Mouse (Mus musculus): ENCODE results near the gene 1500011B03Rik. TPM values are rescaled to one million over a fixed set of nuclear protein-coding genes. Genes with fewer than 3 reads are reported as not detected.

Gene 1500011B03Rik
- polyA plus RNA-seq, 1 experiment from 2014 or later = 306 TPM

- Histone ChIP-seq H3K9me3 (replicated peaks; ENCODE audit: control insufficient read depth, low read length, poor library complexity, severe bottlenecking) (no peaks in the 10 kb centered on the region), H3K9ac (ENCODE audit: low read depth, low read length) (no peak overlapping the region), H3K4me2 (ENCODE audit: low read length) (no peak overlapping the region), H3K27ac (ENCODE audit: low read length) (peak overlapping the region; percentile 34; the same call in 1 of the 2 replicates), H3K4me3 (ENCODE audit: low read depth, low read length) (no peak overlapping the region), H3K36me3 (ENCODE audit: control insufficient read depth, insufficient read depth, low read length) (peaks cover 25% of the 10 kb centered on the region), H3K4me1 (ENCODE audit: control insufficient read depth, insufficient read depth, low read length) (peaks cover 3% of the 10 kb centered on the region; the same call in 1 of the 2 replicates), H3K27me3 (ENCODE audit: control insufficient read depth, insufficient read depth, low read depth, low read length) (no peaks in the 10 kb centered on the region)
- 85% methylated on average over 8 of the region's 8 CpGs for WGBS
- ATAC-seq = no peak
Observed at GRCm38 (mm10) chr5:114806636-114807035, 16.6 kb downstream of the 1500011B03Rik start.

- peaks cover 25% of the 10 kb centered on the region for H3K36me3 ChIP-seq (ENCODE audit: control insufficient read depth, insufficient read depth, low read length)
- 76% methylated on average over 15 of the region's 15 CpGs for WGBS
- H3K9me3 ChIP-seq (replicated peaks; ENCODE audit: control insufficient read depth, low read length, poor library complexity, severe bottlenecking) = no peaks in the 10 kb centered on the region
- no peak for ATAC-seq
- peak overlapping the region; percentile 34; the same call in 1 of the 2 replicates for H3K27ac ChIP-seq (ENCODE audit: low read length)
- no peak overlapping the region for H3K9ac ChIP-seq (ENCODE audit: low read depth, low read length)
- peaks cover 3% of the 10 kb centered on the region; the same call in 1 of the 2 replicates for H3K4me1 ChIP-seq (ENCODE audit: control insufficient read depth, insufficient read depth, low read length)
- H3K4me3 ChIP-seq (ENCODE audit: low read depth, low read length) = no peak overlapping the region
- no peak overlapping the region for H3K4me2 ChIP-seq (ENCODE audit: low read length)
- no peaks in the 10 kb centered on the region for H3K27me3 ChIP-seq (ENCODE audit: control insufficient read depth, insufficient read depth, low read depth, low read length)
Observed at GRCm38 (mm10) chr5:114805436-114806350, 17.6 kb downstream of the 1500011B03Rik start.

GRCm38 (mm10) chr5:114804958-114805357, 18.3 kb downstream of the 1500011B03Rik start:
- Histone ChIP-seq H3K36me3 (ENCODE audit: control insufficient read depth, insufficient read depth, low read length) (peaks cover 27% of the 10 kb centered on the region), H3K9me3 (replicated peaks; ENCODE audit: control insufficient read depth, low read length, poor library complexity, severe bottlenecking) (no peaks in the 10 kb centered on the region), H3K4me1 (ENCODE audit: control insufficient read depth, insufficient read depth, low read length) (peaks cover 3% of the 10 kb centered on the region; the same call in 1 of the 2 replicates), H3K27ac (ENCODE audit: low read length) (no peak overlapping the region), H3K4me2 (ENCODE audit: low read length) (no peak overlapping the region), H3K4me3 (ENCODE audit: low read depth, low read length) (no peak overlapping the region), H3K9ac (ENCODE audit: low read depth, low read length) (no peak overlapping the region), H3K27me3 (ENCODE audit: control insufficient read depth, insufficient read depth, low read depth, low read length) (no peaks in the 10 kb centered on the region)
- 22% methylated on average over 3 of the region's 3 CpGs for WGBS
- no peak for ATAC-seq

- Histone ChIP-seq H3K27me3 (ENCODE audit: control insufficient read depth, insufficient read depth, low read depth, low read length) (no peaks in the 10 kb centered on the region), H3K9me3 (replicated peaks; ENCODE audit: control insufficient read depth, low read length, poor library complexity, severe bottlenecking) (no peaks in the 10 kb centered on the region), H3K27ac (ENCODE audit: low read length) (peak overlapping the region; percentile 36), H3K36me3 (ENCODE audit: control insufficient read depth, insufficient read depth, low read length) (peaks cover 28% of the 10 kb centered on the region), H3K4me1 (ENCODE audit: control insufficient read depth, insufficient read depth, low read length) (peaks cover 3% of the 10 kb centered on the region; the same call in 1 of the 2 replicates), H3K9ac (ENCODE audit: low read depth, low read length) (no peak overlapping the region), H3K4me3 (ENCODE audit: low read depth, low read length) (no peak overlapping the region), H3K4me2 (ENCODE audit: low read length) (no peak overlapping the region)
- ATAC-seq = no peak
- WGBS = 84% methylated on average over 13 of the region's 13 CpGs
Observed at GRCm38 (mm10) chr5:114804335-114804734, 18.9 kb downstream of the 1500011B03Rik start.

- Histone ChIP-seq H3K9me3 (replicated peaks; ENCODE audit: control insufficient read depth, low read length, poor library complexity, severe bottlenecking) (no peaks in the 10 kb centered on the region), H3K4me2 (ENCODE audit: low read length) (no peak overlapping the region), H3K9ac (ENCODE audit: low read depth, low read length) (no peak overlapping the region), H3K27me3 (ENCODE audit: control insufficient read depth, insufficient read depth, low read depth, low read length) (no peaks in the 10 kb centered on the region), H3K4me1 (ENCODE audit: control insufficient read depth, insufficient read depth, low read length) (peaks cover 3% of the 10 kb centered on the region; the same call in 1 of the 2 replicates), H3K4me3 (ENCODE audit: low read depth, low read length) (no peak overlapping the region), H3K36me3 (ENCODE audit: control insufficient read depth, insufficient read depth, low read length) (peaks cover 31% of the 10 kb centered on the region), H3K27ac (ENCODE audit: low read length) (no peak overlapping the region)
- no peak for ATAC-seq
- WGBS = 87% methylated on average over 13 of the region's 13 CpGs
Observed at GRCm38 (mm10) chr5:114803231-114803630, 20.0 kb downstream of the 1500011B03Rik start.

DNA sequence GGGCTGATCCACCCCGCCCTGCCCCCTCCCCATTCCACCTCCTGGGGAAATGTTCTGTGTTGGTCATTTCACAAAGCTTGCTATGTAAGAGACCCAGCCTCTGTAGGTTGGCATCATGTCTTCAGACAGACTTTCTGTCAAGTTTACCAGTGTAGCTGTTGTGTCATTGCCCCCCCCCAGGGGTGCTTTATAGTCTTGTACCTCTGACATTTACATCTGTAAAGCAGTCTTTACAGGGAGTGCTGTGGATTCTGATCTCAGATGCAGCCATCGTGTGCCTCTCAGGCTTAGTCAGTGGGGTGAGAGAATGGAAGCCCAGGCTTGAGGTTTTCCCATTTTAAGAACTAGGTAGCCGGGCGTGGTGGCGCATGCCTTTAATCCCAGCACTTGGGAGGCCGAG, 21.4 kb downstream of the 1500011B03Rik start:
- H3K4me1 ChIP-seq (ENCODE audit: control insufficient read depth, insufficient read depth, low read length) = no peaks in the 10 kb centered on the region
- no peak overlapping the region for H3K4me2 ChIP-seq (ENCODE audit: low read length)
- H3K4me3 ChIP-seq (ENCODE audit: low read depth, low read length) = no peak overlapping the region
- no peak overlapping the region for H3K9ac ChIP-seq (ENCODE audit: low read depth, low read length)
- 81% methylated on average over 6 of the region's 6 CpGs for WGBS
- no peak for ATAC-seq
- peaks cover 32% of the 10 kb centered on the region for H3K36me3 ChIP-seq (ENCODE audit: control insufficient read depth, insufficient read depth, low read length)
- H3K9me3 ChIP-seq (replicated peaks; ENCODE audit: control insufficient read depth, low read length, poor library complexity, severe bottlenecking) = no peaks in the 10 kb centered on the region
- no peak overlapping the region for H3K27ac ChIP-seq (ENCODE audit: low read length)
- no peaks in the 10 kb centered on the region for H3K27me3 ChIP-seq (ENCODE audit: control insufficient read depth, insufficient read depth, low read depth, low read length)

DNA sequence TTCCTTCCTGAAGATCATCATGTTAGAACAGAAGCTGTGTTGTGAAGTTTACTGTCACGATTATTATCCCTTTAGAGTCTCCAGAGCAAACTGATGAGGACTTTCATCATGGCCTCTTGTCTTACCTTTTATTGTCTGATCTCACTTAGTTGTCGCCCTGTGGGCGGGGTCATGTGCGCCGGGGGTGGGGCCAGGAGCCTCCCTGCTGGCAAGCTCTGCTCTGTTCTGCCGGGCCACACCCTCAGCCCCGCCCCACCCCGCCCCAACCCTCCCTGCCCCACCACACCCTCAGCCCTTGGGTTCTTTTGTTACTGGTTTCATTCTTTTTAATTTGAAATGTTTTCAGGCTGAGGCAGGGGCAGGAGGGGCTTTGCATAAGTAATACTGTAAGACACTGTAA, 22.2 kb downstream of the 1500011B03Rik start:
- H3K36me3 ChIP-seq (ENCODE audit: control insufficient read depth, insufficient read depth, low read length) = peaks cover 32% of the 10 kb centered on the region
- no peak overlapping the region for H3K27ac ChIP-seq (ENCODE audit: low read length)
- H3K4me3 ChIP-seq (ENCODE audit: low read depth, low read length) = no peak overlapping the region
- no peak overlapping the region for H3K4me2 ChIP-seq (ENCODE audit: low read length)
- H3K4me1 ChIP-seq (ENCODE audit: control insufficient read depth, insufficient read depth, low read length) = peaks cover 6% of the 10 kb centered on the region; the same call in 1 of the 2 replicates
- ATAC-seq = no peak
- H3K27me3 ChIP-seq (ENCODE audit: control insufficient read depth, insufficient read depth, low read depth, low read length) = no peaks in the 10 kb centered on the region
- no peak overlapping the region for H3K9ac ChIP-seq (ENCODE audit: low read depth, low read length)
- H3K9me3 ChIP-seq (replicated peaks; ENCODE audit: control insufficient read depth, low read length, poor library complexity, severe bottlenecking) = no peaks in the 10 kb centered on the region
- 17% methylated on average over 8 of the region's 8 CpGs for WGBS

DNA sequence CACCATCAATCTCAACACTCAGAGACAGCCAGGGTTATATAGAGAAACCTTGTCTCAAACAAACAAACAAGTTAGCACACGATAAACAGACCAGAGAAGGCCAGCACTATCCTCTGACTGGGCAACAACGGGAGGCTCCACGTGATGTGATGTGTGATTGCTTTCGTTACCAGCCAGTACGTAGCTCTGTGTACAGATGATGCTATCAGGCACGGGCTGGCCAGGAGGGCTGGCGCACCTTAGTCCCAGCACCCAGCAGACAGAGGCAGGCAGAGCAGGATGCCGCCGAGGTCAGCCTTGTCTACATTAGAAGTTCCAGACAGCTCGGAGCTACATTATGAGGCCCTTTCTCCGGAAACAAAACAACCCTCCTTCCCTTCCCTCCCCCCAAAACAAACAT, 23.4 kb downstream of the 1500011B03Rik start:
- H3K9ac ChIP-seq (ENCODE audit: low read depth, low read length) = no peak overlapping the region
- no peaks in the 10 kb centered on the region for H3K9me3 ChIP-seq (replicated peaks; ENCODE audit: control insufficient read depth, low read length, poor library complexity, severe bottlenecking)
- no peaks in the 10 kb centered on the region for H3K27me3 ChIP-seq (ENCODE audit: control insufficient read depth, insufficient read depth, low read depth, low read length)
- H3K27ac ChIP-seq (ENCODE audit: low read length) = no peak overlapping the region
- H3K36me3 ChIP-seq (ENCODE audit: control insufficient read depth, insufficient read depth, low read length) = peaks cover 32% of the 10 kb centered on the region
- no peak overlapping the region for H3K4me3 ChIP-seq (ENCODE audit: low read depth, low read length)
- peaks cover 12% of the 10 kb centered on the region; the same call in 1 of the 2 replicates for H3K4me1 ChIP-seq (ENCODE audit: control insufficient read depth, insufficient read depth, low read length)
- 87% methylated on average over 11 of the region's 11 CpGs for WGBS
- ATAC-seq = no peak
- no peak overlapping the region for H3K4me2 ChIP-seq (ENCODE audit: low read length)

GRCm38 (mm10) chr5:114797253-114797652, 26.0 kb downstream of the 1500011B03Rik start:
- Histone ChIP-seq H3K4me2 (ENCODE audit: low read length) (no peak overlapping the region), H3K4me1 (ENCODE audit: control insufficient read depth, insufficient read depth, low read length) (peaks cover 12% of the 10 kb centered on the region; the same call in 1 of the 2 replicates), H3K9ac (ENCODE audit: low read depth, low read length) (no peak overlapping the region), H3K36me3 (ENCODE audit: control insufficient read depth, insufficient read depth, low read length) (peaks cover 22% of the 10 kb centered on the region; the same call in 1 of the 2 replicates), H3K27ac (ENCODE audit: low read length) (no peak overlapping the region), H3K4me3 (ENCODE audit: low read depth, low read length) (no peak overlapping the region), H3K9me3 (replicated peaks; ENCODE audit: control insufficient read depth, low read length, poor library complexity, severe bottlenecking) (no peaks in the 10 kb centered on the region), H3K27me3 (ENCODE audit: control insufficient read depth, insufficient read depth, low read depth, low read length) (no peaks in the 10 kb centered on the region)
- ATAC-seq = no peak
- WGBS = 87% methylated on average over 8 of the region's 8 CpGs
